Mouse (Mus musculus) neutrophil, adult 5-6 weeks (primary cell): ENCODE data around the gene Hrh1. TPM values are rescaled to one million over a fixed set of nuclear protein-coding genes. Genes with fewer than 3 reads are reported as not detected.

Source experiments
- ATAC-seq: fragments of 151-379, 151-347 bp; 2 replicates; pipeline ENCODE4 v1.8.0; 2017; ENCODE audit warnings: mild to moderate bottlenecking, moderate TSS enrichment; ENCODE audit not compliant: insufficient number of reproducible peaks, poor library complexity, low FRiP score, severe bottlenecking; ENCODE audit errors: extremely low read depth
- total RNA-seq: library from RNA; stranded (forward); fragments of 200-1000 nt; gene quantifications from 2 replicates; pipeline ENCODE4 v1.2.3, GENCODE M21; 2017

Gene Hrh1
- total RNA-seq, 1 experiment from 2014 or later: 0.35 TPM

- ATAC-seq: no peak
These were observed 6.4 kb downstream of the Hrh1 start for GRCm38 (mm10) chr6:114404128-114404527.

- no peak for ATAC-seq
These were observed 7.2 kb downstream of the Hrh1 start for GRCm38 (mm10) chr6:114404774-114405468.

- ATAC-seq: no peak
These were observed 8.9 kb downstream of the Hrh1 start for GRCm38 (mm10) chr6:114406634-114407033.

GRCm38 (mm10) chr6:114407049-114407448 lies 9.3 kb downstream of the Hrh1 start:
- ATAC-seq: no peak

GRCm38 (mm10) chr6:114408278-114408677 lies 10.5 kb downstream of the Hrh1 start:
- no peak for ATAC-seq

GRCm38 (mm10) chr6:114411913-114412312 lies 14.2 kb downstream of the Hrh1 start:
- ATAC-seq: no peak

GRCm38 (mm10) chr6:114414510-114414909 lies 16.8 kb downstream of the Hrh1 start:
- ATAC-seq: no peak

GRCm38 (mm10) chr6:114418037-114418436 lies 20.3 kb downstream of the Hrh1 start:
- ATAC-seq: no peak

- ATAC-seq: no peak
These were observed 23.3 kb downstream of the Hrh1 start for GRCm38 (mm10) chr6:114421061-114421460.

GRCm38 (mm10) chr6:114423051-114423676 lies 25.4 kb downstream of the Hrh1 start:
- ATAC-seq: no peak

GRCm38 (mm10) chr6:114425343-114425742 lies 27.6 kb downstream of the Hrh1 start:
- no peak for ATAC-seq

GRCm38 (mm10) chr6:114427641-114428040 lies 29.9 kb downstream of the Hrh1 start:
- ATAC-seq: no peak

- no peak for ATAC-seq
These were observed 31.1 kb downstream of the Hrh1 start for GRCm38 (mm10) chr6:114428831-114429230.

- ATAC-seq: no peak
These were observed 34.9 kb downstream of the Hrh1 start for GRCm38 (mm10) chr6:114432591-114432990.

- ATAC-seq: no peak
These were observed 36.8 kb downstream of the Hrh1 start for GRCm38 (mm10) chr6:114434524-114434923.

GRCm38 (mm10) chr6:114440302-114440701 lies 42.6 kb downstream of the Hrh1 start:
- no peak for ATAC-seq

GRCm38 (mm10) chr6:114440788-114441453 lies 43.2 kb downstream of the Hrh1 start:
- no peak for ATAC-seq

GRCm38 (mm10) chr6:114444247-114444844 lies 46.6 kb downstream of the Hrh1 start:
- no peak for ATAC-seq

GRCm38 (mm10) chr6:114444976-114445375 lies 47.2 kb downstream of the Hrh1 start:
- ATAC-seq: no peak

- ATAC-seq: no peak
These were observed 51.2 kb downstream of the Hrh1 start for GRCm38 (mm10) chr6:114448888-114449287.
